ENCODE assay signal across 23 mouse cellular contexts in the genomic region with DNA sequence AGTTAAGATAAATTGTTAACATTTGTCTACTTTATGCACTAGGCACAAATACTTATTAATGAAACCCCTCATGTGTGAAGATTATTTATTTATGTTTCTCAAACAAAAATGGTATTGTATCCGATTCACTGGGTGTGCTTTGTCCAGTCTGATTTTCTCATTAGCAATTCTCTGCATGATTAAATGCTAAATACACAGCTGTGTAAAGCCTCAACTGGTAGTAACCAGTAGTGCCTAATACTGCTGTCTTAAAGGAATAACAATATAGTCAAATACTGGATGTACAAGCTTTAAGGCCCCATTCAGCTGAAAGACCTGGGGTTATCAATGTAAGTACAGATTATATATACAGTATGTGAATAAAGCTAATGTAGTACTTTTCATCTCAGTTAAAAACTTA. TPM values are rescaled to one million over a fixed set of nuclear protein-coding genes. Genes with fewer than 3 reads are reported as not detected.
A peak's percentile ranks its signal among the peaks of the same experiment; 100 is the strongest.
DNase-seq lines count a peak whose midpoint lies in the region; ATAC-seq and TF ChIP-seq lines count a peak whose summit lies in the region.
"Had no signal": no experiment of that assay in that cellular context is flagged by ENCODE, and none has a peak within 500 bp of the region (broad histone marks: within the 10 kb centered on the region; RNA-seq: fewer than 3 reads in every experiment).

No protein-coding gene starts in this region.

- no peak for DNase-seq in frontal cortex, postnatal 25 days (ENCODE audit: low spot score in 2 of 2)
- DNase-seq in left cerebral cortex, adult 2 months (ENCODE audit: extremely low spot score in 1 of 2, low spot score in 2 of 2) = no peak
- no peak for DNase-seq in left cerebral cortex, postnatal 4 days
- peak; percentile 7 for DNase-seq in retina, postnatal 1 day
- DNase-seq in retina, embryonic 14.5 days (ENCODE audit: low spot score) = no peak
- DNase-seq: adrenal gland, adult 8-10 months; adrenal gland, postnatal 25 days; cerebellum, adult 11 months; cerebellum, adult 2 months; cerebellum, adult 9-11 months; cerebellum, postnatal 25 days; forebrain, postnatal 0 days; gastrocnemius, postnatal 10 days; gastrocnemius, postnatal 36 days; heart, adult 2 months had no signal

- peak; percentile 50; the same call in 1 of the 2 replicates for ATAC-seq in frontal cortex, adult (ENCODE audit: low TSS enrichment)
- no peak for ATAC-seq in monocyte, adult 5-6 weeks (replicated peaks; ENCODE audit: insufficient number of reproducible peaks, low FRiP score, low TSS enrichment, poor library complexity, severe bottlenecking)
- ATAC-seq: activated CD4-positive, CD25-positive, alpha-beta regulatory T cell, adult 4 months; forebrain, embryonic 14.5 days; forebrain, postnatal 0 days; hindbrain, postnatal 0 days had no signal

- no peak for TF ChIP-seq CTCF in left cerebral cortex, adult 2 months (IDR thresholded peaks at IDR 0.05)

- intact Hi-C loops in left cerebral cortex, adult 2 months (cut with DNase I) = no loop called here
- intact Hi-C loops in left cerebral cortex, postnatal 4 days (cut with DNase I) = no loop called here

- H3K27ac ChIP-seq in left cerebral cortex, adult 2 months = peak overlapping the region; percentile 67; the same call in 1 of the 2 replicates
- H3K27ac ChIP-seq: embryonic facial prominence, embryonic 12.5 days; embryonic facial prominence, embryonic 15.5 days; heart, adult 2 months; hindbrain, embryonic 14.5 days; hindbrain, postnatal 0 days had no signal

- H3K4me3 ChIP-seq in left cerebral cortex, adult 2 months = no peak overlapping the region
- H3K4me3 ChIP-seq: embryonic facial prominence, embryonic 12.5 days; embryonic facial prominence, embryonic 15.5 days; heart, adult 2 months had no signal

RNA-seq across cellular contexts. Expression of a gene that starts 39.4 kb away (rescaled TPM):
- 10 to 100 TPM; 20.2 to 24.0 TPM for total RNA-seq in left cerebral cortex, adult 2 months (2021)
- 1 to 10 TPM; 4.1 to 4.5 TPM for total RNA-seq in left cerebral cortex, postnatal 4 days (2021)
- total RNA-seq in monocyte, adult 5-6 weeks (2017) = not detected in 3 replicates
- total RNA-seq: adrenal gland, postnatal 25 days; heart, adult 2 months had no signal
